Mouse (Mus musculus): ENCODE data around the gene Utp11. TPM values are rescaled to one million over a fixed set of nuclear protein-coding genes. Genes with fewer than 3 reads are reported as not detected.
A peak's percentile ranks its signal among the peaks of the same experiment; 100 is the strongest.

The Utp11 gene
- polyA plus RNA-seq, 1 experiment from 2014 or later, result 81.9 TPM

DNA sequence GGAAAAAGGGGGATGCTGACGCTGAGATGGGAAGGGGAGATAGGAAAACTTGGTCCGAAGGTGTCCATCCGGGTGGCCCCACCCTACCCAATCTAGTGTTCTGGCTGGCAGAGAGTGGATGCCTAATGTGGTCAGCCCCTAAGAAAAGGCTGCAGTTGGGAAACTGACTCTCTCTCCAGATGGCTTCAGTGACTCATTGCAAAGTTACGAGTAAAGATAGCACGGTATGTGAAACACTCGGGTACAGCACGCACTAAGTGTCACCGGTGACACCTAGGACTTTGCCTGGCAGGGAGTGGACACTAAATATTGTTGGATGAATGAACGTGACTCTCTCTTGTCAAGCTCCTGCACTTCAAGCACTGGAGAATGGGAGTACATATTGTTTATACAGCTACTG lies 49.5 kb downstream of the Utp11 start:
- H3K4me1 ChIP-seq, result peaks cover 17% of the 10 kb centered on the region
- H3K9ac ChIP-seq, result no peak overlapping the region
- ATAC-seq (replicated peaks; ENCODE audit: low FRiP score), result no peak
- H3K27ac ChIP-seq, result no peak overlapping the region
- H3K4me2 ChIP-seq, result no peak overlapping the region
- H3K9me3 ChIP-seq (replicated peaks), result no peaks in the 10 kb centered on the region
- H3K27me3 ChIP-seq, result peaks cover 76% of the 10 kb centered on the region
- WGBS, result 88% methylated on average over 9 of the region's 9 CpGs
- H3K4me3 ChIP-seq (replicated peaks), result no peak overlapping the region
- no peaks in the 10 kb centered on the region for H3K36me3 ChIP-seq

DNA sequence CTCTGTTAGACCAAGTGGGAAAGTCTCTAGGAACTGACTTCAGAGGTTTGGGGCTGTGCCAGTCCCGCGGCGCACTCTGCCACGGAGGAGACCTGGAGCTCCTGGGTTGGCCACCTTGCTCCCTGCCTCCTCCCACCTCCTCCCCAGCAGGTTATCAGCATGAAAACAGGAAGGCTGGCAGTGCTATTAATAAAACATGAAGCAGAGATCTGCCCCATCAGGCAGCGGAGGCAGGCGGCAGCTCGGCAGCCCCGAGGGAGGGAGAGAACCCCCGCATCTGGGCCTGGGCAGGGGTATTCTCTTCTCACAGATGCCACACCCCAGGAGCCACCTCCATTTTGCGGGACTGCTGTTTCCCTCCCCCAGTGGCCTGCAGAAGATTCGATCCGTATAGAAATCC lies 53.7 kb downstream of the Utp11 start:
- H3K27me3 ChIP-seq, result peaks cover 70% of the 10 kb centered on the region
- H3K4me2 ChIP-seq, result no peak overlapping the region
- 25% methylated on average over 12 of the region's 12 CpGs for WGBS
- H3K9me3 ChIP-seq (replicated peaks), result no peaks in the 10 kb centered on the region
- H3K9ac ChIP-seq, result no peak overlapping the region
- H3K4me3 ChIP-seq (replicated peaks), result no peak overlapping the region
- no peak for ATAC-seq (replicated peaks; ENCODE audit: low FRiP score)
- no peaks in the 10 kb centered on the region for H3K36me3 ChIP-seq
- H3K4me1 ChIP-seq, result no peaks in the 10 kb centered on the region
- no peak overlapping the region for H3K27ac ChIP-seq

DNA sequence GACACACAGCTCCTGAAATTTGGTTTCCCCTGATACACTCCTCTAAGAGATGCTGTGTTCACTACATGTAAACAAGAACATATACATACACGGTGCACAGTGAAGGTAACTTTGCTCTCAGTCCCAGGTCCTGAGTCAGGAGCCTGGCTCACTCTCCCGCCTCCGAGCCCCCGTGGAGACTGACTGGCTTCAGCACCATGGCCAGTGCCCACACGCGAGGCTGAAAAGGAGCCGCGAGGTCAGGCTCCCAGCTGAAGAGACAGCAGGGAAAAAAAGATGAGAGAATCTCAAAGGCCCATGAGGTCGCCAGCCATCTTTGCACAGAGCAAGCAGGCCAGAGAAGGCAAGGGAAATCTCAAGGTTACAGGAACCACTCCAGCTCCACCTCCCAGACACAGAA lies 60.1 kb downstream of the Utp11 start:
- 5% methylated on average over 9 of the region's 9 CpGs for WGBS
- no peaks in the 10 kb centered on the region for H3K4me1 ChIP-seq
- H3K9ac ChIP-seq, result no peak overlapping the region
- H3K36me3 ChIP-seq, result no peaks in the 10 kb centered on the region
- H3K9me3 ChIP-seq (replicated peaks), result no peaks in the 10 kb centered on the region
- no peak overlapping the region for H3K4me2 ChIP-seq
- peaks cover 41% of the 10 kb centered on the region for H3K27me3 ChIP-seq
- no peak overlapping the region for H3K4me3 ChIP-seq (replicated peaks)
- ATAC-seq (replicated peaks; ENCODE audit: low FRiP score), result no peak
- no peak overlapping the region for H3K27ac ChIP-seq

DNA sequence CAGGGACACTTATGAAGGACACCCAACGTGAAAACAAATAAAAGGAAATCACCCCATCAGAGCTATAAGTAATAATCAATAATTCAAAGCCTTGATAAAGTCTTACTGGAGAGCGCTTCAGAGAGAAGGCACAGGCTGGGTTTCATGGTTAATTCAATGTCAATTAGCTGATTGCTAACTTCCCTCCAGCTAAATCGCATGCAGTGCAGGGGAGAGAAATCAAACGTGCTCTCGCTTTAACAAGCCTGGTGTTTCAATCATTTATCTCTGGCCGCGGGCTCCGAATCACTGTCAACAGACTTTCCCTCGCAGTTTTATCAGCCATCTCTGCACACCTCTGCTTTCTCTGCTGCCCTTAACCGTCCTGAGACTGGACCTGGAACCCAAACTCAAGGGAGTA lies 60.5 kb downstream of the Utp11 start:
- 72% methylated on average over 10 of the region's 10 CpGs for WGBS
- Histone ChIP-seq H3K27ac (no peak overlapping the region), H3K4me1 (no peaks in the 10 kb centered on the region), H3K4me3 (replicated peaks) (no peak overlapping the region), H3K9ac (no peak overlapping the region), H3K36me3 (no peaks in the 10 kb centered on the region), H3K9me3 (replicated peaks) (no peaks in the 10 kb centered on the region), H3K4me2 (no peak overlapping the region), H3K27me3 (peaks cover 40% of the 10 kb centered on the region)
- no peak for ATAC-seq (replicated peaks; ENCODE audit: low FRiP score)

DNA sequence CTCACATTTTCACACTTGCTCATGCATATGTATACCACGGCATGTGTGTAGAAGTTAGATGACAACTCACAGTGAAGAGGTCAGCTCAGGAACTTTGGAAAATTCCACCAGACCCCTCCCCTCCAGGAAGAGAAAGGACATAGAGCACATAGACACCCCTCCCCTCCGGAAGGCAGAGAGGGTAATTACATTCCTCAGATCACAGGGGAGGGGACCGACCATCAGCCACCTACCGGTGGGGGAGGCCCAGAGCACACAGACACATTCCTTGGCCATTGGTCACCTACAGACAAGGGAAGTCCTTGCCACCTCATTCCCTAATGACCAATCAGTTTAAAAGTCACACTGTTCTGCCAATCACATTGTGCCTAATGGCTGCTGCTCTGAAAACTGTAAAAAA lies 61.9 kb downstream of the Utp11 start:
- WGBS, result 29% methylated on average over 4 of the region's 4 CpGs
- Histone ChIP-seq H3K9me3 (replicated peaks) (no peaks in the 10 kb centered on the region), H3K27me3 (peaks cover 31% of the 10 kb centered on the region), H3K27ac (no peak overlapping the region), H3K4me1 (no peaks in the 10 kb centered on the region), H3K36me3 (no peaks in the 10 kb centered on the region), H3K4me2 (no peak overlapping the region), H3K4me3 (replicated peaks) (no peak overlapping the region), H3K9ac (no peak overlapping the region)
- no peak for ATAC-seq (replicated peaks; ENCODE audit: low FRiP score)

MicroRNA genes within 50 kb of the gene (microRNA counts, 519-probe panel; counts per million panel counts)
- microRNA mmu-miR-697, result 1,034 counts per million, percentile 2 among the panel's probes with 10 or more counts

Small RNAs within 50 kb of the gene (microRNA-seq; reads per million reads assigned to microRNA genes)
- not detected for gene Gm24721
- gene Mir697, result not detected

Other genes with a start within 250 kb of the Utp11 start
- gene 3100002H09Rik, start 82.8 kb downstream of the Utp11 start, polyA plus RNA-seq (2015; fragmentation: Nextera tagmentation; extraction: Ambion mirVana), result not detected in 2 replicates
- 0.62 and 0.69 TPM in 2 replicates for gene Pou3f1, start 36.8 kb downstream of the Utp11 start, polyA plus RNA-seq (2015; fragmentation: Nextera tagmentation; extraction: Ambion mirVana)
- 8.4 and 12.4 TPM in 2 replicates for gene Fhl3, start 7.1 kb upstream of the Utp11 start, polyA plus RNA-seq (2015; fragmentation: Nextera tagmentation; extraction: Ambion mirVana)
- 171 and 175 TPM in 2 replicates for gene Sf3a3, start 21.2 kb upstream of the Utp11 start, polyA plus RNA-seq (2015; fragmentation: Nextera tagmentation; extraction: Ambion mirVana)
- 29.6 and 33.7 TPM in 2 replicates for gene Inpp5b, start 48.2 kb upstream of the Utp11 start, polyA plus RNA-seq (2015; fragmentation: Nextera tagmentation; extraction: Ambion mirVana)
- gene Mtf1, start 108.5 kb upstream of the Utp11 start, polyA plus RNA-seq (2015; fragmentation: Nextera tagmentation; extraction: Ambion mirVana), result 14.2 and 15.5 TPM in 2 replicates
- 35.0 and 42.5 TPM in 2 replicates for gene Yrdc, start 157.1 kb upstream of the Utp11 start, polyA plus RNA-seq (2015; fragmentation: Nextera tagmentation; extraction: Ambion mirVana)
- 46.9 and 50.3 TPM in 2 replicates for gene 1110065P20Rik, start 157.6 kb upstream of the Utp11 start, polyA plus RNA-seq (2015; fragmentation: Nextera tagmentation; extraction: Ambion mirVana)
- gene Maneal, start 168.6 kb upstream of the Utp11 start, polyA plus RNA-seq (2015; fragmentation: Nextera tagmentation; extraction: Ambion mirVana), result 0.49 and 0.71 TPM in 2 replicates
- gene Epha10, start 187.3 kb upstream of the Utp11 start, polyA plus RNA-seq (2015; fragmentation: Nextera tagmentation; extraction: Ambion mirVana), result 0.10 and 0.21 TPM in 2 replicates
- 12.6 and 12.7 TPM in 2 replicates for gene 9930104L06Rik, start 243.4 kb upstream of the Utp11 start, polyA plus RNA-seq (2015; fragmentation: Nextera tagmentation; extraction: Ambion mirVana)
- 149 and 151 TPM in 2 replicates for gene Cdca8, start 245.7 kb upstream of the Utp11 start, polyA plus RNA-seq (2015; fragmentation: Nextera tagmentation; extraction: Ambion mirVana)